Mouse (Mus musculus): ENCODE results near the gene Med10. TPM values are rescaled to one million over a fixed set of nuclear protein-coding genes. Genes with fewer than 3 reads are reported as not detected.

Gene Med10
- polyA plus RNA-seq (2015; fragmentation: Nextera tagmentation; extraction: Ambion mirVana) = 162 and 238 TPM in 2 replicates

GRCm38 (mm10) chr13:69802095-69802494 lies at the start of gene Med10:
TSS of gene Med10 (plus strand) at chr13:69802395.

Other genes starting within 250 kb of the Med10 start
- gene Srd5a1, start 191.0 kb upstream of the Med10 start, polyA plus RNA-seq (2015; fragmentation: Nextera tagmentation; extraction: Ambion mirVana) = 12.9 and 25.2 TPM in 2 replicates
- gene Ube2ql1, start 62.5 kb upstream of the Med10 start, polyA plus RNA-seq (2015; fragmentation: Nextera tagmentation; extraction: Ambion mirVana) = 0.51 and 1.2 TPM in 2 replicates